Mouse (Mus musculus) MEL (cell line): Measurements from ENCODE around the gene Gzme. TPM values are rescaled to one million over a fixed set of nuclear protein-coding genes. Genes with fewer than 3 reads are reported as not detected.

Source experiments
- DNase-seq: peaks from one replicate; pipeline ENCODE4 v3.0.0; 2011; ENCODE audit warnings: low read depth, low spot score
- H3K27ac ChIP-seq: 2 replicates; pipeline ENCODE4 v1.5.1; 2012; ENCODE audit warnings: low read depth, mild to moderate bottlenecking, control low read depth, low read length, moderate library complexity; ENCODE audit not compliant: control insufficient read depth
- H3K27me3 ChIP-seq, 2 experiments: fragments of 150-350 bp in 1 of 2; sonication (generic) in 1 of 2; 2 replicates each; pipeline ENCODE4 v1.6.1; 2012; ENCODE audit warnings: low read length in 2 of 2, mild to moderate bottlenecking in 2 of 2, improper control_type of control experiment in 1 of 2, moderate library complexity in 1 of 2; ENCODE audit not compliant: insufficient read depth in 2 of 2, control insufficient read depth in 1 of 2
- H3K36me3 ChIP-seq, 2 experiments: 2 replicates each; pipeline ENCODE4 v1.6.1; 2012 to 2014; ENCODE audit warnings: low read length in 2 of 2, improper control_type of control experiment in 1 of 2, inconsistent platforms in 1 of 2, mild to moderate bottlenecking in 1 of 2; ENCODE audit not compliant: insufficient read depth in 2 of 2, control insufficient read depth in 1 of 2
- H3K4me1 ChIP-seq, 2 experiments: fragments of 150-350 bp in 1 of 2; sonication (generic) in 1 of 2; 2 replicates each; pipeline ENCODE4 v1.6.1; 2012; ENCODE audit warnings: low read length in 2 of 2, improper control_type of control experiment in 1 of 2, mild to moderate bottlenecking in 1 of 2; ENCODE audit not compliant: insufficient read depth in 2 of 2, control insufficient read depth in 1 of 2
- H3K4me3 ChIP-seq, 2 experiments: fragments of 150-350 bp in 1 of 2; sonication (generic) in 1 of 2; 2 replicates each; pipeline ENCODE4 v1.5.1; 2012; ENCODE audit warnings: low read depth in 2 of 2, low read length in 2 of 2, mild to moderate bottlenecking in 2 of 2, moderate library complexity in 2 of 2, control low read depth in 1 of 2, improper control_type of control experiment in 1 of 2; ENCODE audit not compliant: control insufficient read depth in 1 of 2, insufficient read depth in 1 of 2
- H3K79me2 ChIP-seq: 2 replicates; pipeline ENCODE4 v1.6.1; 2012; ENCODE audit warnings: mild to moderate bottlenecking, low read length, moderate library complexity; ENCODE audit not compliant: control insufficient read depth, poor library complexity, insufficient read depth
- H3K9ac ChIP-seq: 2 replicates; pipeline ENCODE4 v1.6.1; 2012; ENCODE audit warnings: low read depth, mild to moderate bottlenecking, control low read depth, low read length, moderate library complexity; ENCODE audit not compliant: control insufficient read depth, poor library complexity, severe bottlenecking
- H3K9me3 ChIP-seq: fragments of 150-350 bp; sonication (generic); replicated peaks from 2 replicates; pipeline ENCODE4 v1.6.1; 2012; ENCODE audit warnings: mild to moderate bottlenecking, low read length, improper control_type of control experiment, moderate library complexity; ENCODE audit not compliant: insufficient read depth
- CHD1 ChIP-seq: IDR thresholded peaks from 2 replicates; pipeline ENCODE4 v1.6.1; 2012; ENCODE audit warnings: low read depth, mild to moderate bottlenecking, inconsistent platforms, low read length, improper control_type of control experiment
- CHD2 ChIP-seq: IDR thresholded peaks from 2 replicates; pipeline ENCODE4 v1.6.1; 2011; ENCODE audit warnings: low read length, improper control_type of control experiment
- ELF1 ChIP-seq: IDR thresholded peaks from 2 replicates; pipeline ENCODE4 v1.6.1; 2014; ENCODE audit warnings: low read depth, mild to moderate bottlenecking, inconsistent platforms, low read length, improper control_type of control experiment, moderate library complexity
- EP300 ChIP-seq, 2 experiments: IDR thresholded peaks; 2 replicates each; pipeline ENCODE4 v1.6.1; 2011; ENCODE audit warnings: improper control_type of control experiment in 2 of 2, low read length in 2 of 2, low read depth in 1 of 2, mild to moderate bottlenecking in 1 of 2
- ETS1 ChIP-seq: IDR thresholded peaks from 2 replicates; pipeline ENCODE4 v1.6.1; 2012; ENCODE audit warnings: low read depth, mild to moderate bottlenecking, inconsistent platforms, low read length, improper control_type of control experiment, moderate library complexity
- GABPA ChIP-seq: IDR thresholded peaks from 2 replicates; pipeline ENCODE4 v1.6.1; 2012; ENCODE audit warnings: low read depth, mild to moderate bottlenecking, inconsistent platforms, low read length, improper control_type of control experiment, moderate library complexity
- GATA1 ChIP-seq: IDR thresholded peaks from 2 replicates; pipeline ENCODE4 v1.6.1; 2011; ENCODE audit warnings: low read depth, low read length, improper control_type of control experiment
- HCFC1 ChIP-seq: IDR thresholded peaks from 2 replicates; pipeline ENCODE4 v1.6.1; 2012; ENCODE audit warnings: low read depth, mild to moderate bottlenecking, inconsistent platforms, low read length, improper control_type of control experiment, moderate library complexity
- JUND ChIP-seq: IDR thresholded peaks from 2 replicates; pipeline ENCODE4 v1.6.1; 2011; ENCODE audit warnings: low read depth, mild to moderate bottlenecking, improper control_type of control experiment, low read length
- KAT2A ChIP-seq: conservative IDR thresholded peaks from 2 replicates; pipeline ENCODE4 v1.6.1; 2012; ENCODE audit warnings: low read depth, low read length, improper control_type of control experiment, inconsistent platforms
- MAFK ChIP-seq: IDR thresholded peaks from 2 replicates; pipeline ENCODE4 v1.6.1; 2011; ENCODE audit warnings: low read depth, mild to moderate bottlenecking, low read length, improper control_type of control experiment, borderline replicate concordance
- MAX ChIP-seq: IDR thresholded peaks from 2 replicates; pipeline ENCODE4 v1.6.1; 2011; ENCODE audit warnings: low read length, improper control_type of control experiment
- MAZ ChIP-seq: IDR thresholded peaks from 2 replicates; pipeline ENCODE4 v1.6.1; 2012; ENCODE audit warnings: low read depth, mild to moderate bottlenecking, inconsistent platforms, low read length, improper control_type of control experiment
- MEF2A ChIP-seq: IDR thresholded peaks from 2 replicates; pipeline ENCODE4 v1.6.1; 2014; ENCODE audit warnings: low read depth, mild to moderate bottlenecking, inconsistent platforms, low read length, improper control_type of control experiment; ENCODE audit not compliant: poor library complexity, insufficient replicate concordance, severe bottlenecking; ENCODE audit errors: extremely low read depth
- MXI1 ChIP-seq: IDR thresholded peaks from 2 replicates; pipeline ENCODE4 v1.6.1; 2011; ENCODE audit warnings: mild to moderate bottlenecking, low read depth, low read length, improper control_type of control experiment
- MYB ChIP-seq: IDR thresholded peaks from 2 replicates; pipeline ENCODE4 v1.6.1; 2011; ENCODE audit warnings: mild to moderate bottlenecking, low read depth, low read length, improper control_type of control experiment
- MYC ChIP-seq: IDR thresholded peaks from 2 replicates; pipeline ENCODE4 v1.6.1; 2011; ENCODE audit warnings: low read depth, mild to moderate bottlenecking, low read length, improper control_type of control experiment, moderate library complexity
- POLR2A ChIP-seq, 2 experiments: IDR thresholded peaks; 2 replicates each; pipeline ENCODE4 v1.6.1; 2011 to 2012; ENCODE audit warnings: low read length in 2 of 2, mild to moderate bottlenecking in 2 of 2, control low read depth in 1 of 2, improper control_type of control experiment in 1 of 2, low read depth in 1 of 2, moderate library complexity in 1 of 2; ENCODE audit not compliant: control insufficient read depth in 1 of 2, insufficient read depth in 1 of 2, poor library complexity in 1 of 2
- POLR2AphosphoS2 ChIP-seq: IDR thresholded peaks from 2 replicates; pipeline ENCODE4 v1.6.1; 2011; ENCODE audit warnings: low read length, improper control_type of control experiment
- RAD21 ChIP-seq: IDR thresholded peaks from 2 replicates; pipeline ENCODE4 v1.6.1; 2011; ENCODE audit warnings: mild to moderate bottlenecking, low read depth, low read length, improper control_type of control experiment
- RCOR1 ChIP-seq: IDR thresholded peaks from 2 replicates; pipeline ENCODE4 v1.6.1; 2012; ENCODE audit warnings: low read depth, mild to moderate bottlenecking, inconsistent platforms, low read length, improper control_type of control experiment
- SMC3 ChIP-seq: IDR thresholded peaks from 2 replicates; pipeline ENCODE4 v1.6.1; 2011; ENCODE audit warnings: low read depth, low read length, improper control_type of control experiment
- UBTF ChIP-seq: IDR thresholded peaks from 2 replicates; pipeline ENCODE4 v1.6.1; 2012; ENCODE audit warnings: low read depth, mild to moderate bottlenecking, inconsistent platforms, low read length, improper control_type of control experiment, moderate library complexity, borderline replicate concordance; ENCODE audit not compliant: insufficient read depth
- USF1 ChIP-seq: IDR thresholded peaks from 2 replicates; pipeline ENCODE4 v1.6.1; 2014; ENCODE audit warnings: low read depth, mild to moderate bottlenecking, inconsistent platforms, low read length, improper control_type of control experiment, moderate library complexity
- USF2 ChIP-seq, 2 experiments: IDR thresholded peaks; 2 replicates each; pipeline ENCODE4 v1.6.1; 2011 to 2012; ENCODE audit warnings: improper control_type of control experiment in 2 of 2, low read length in 2 of 2, borderline replicate concordance in 1 of 2, inconsistent platforms in 1 of 2, low read depth in 1 of 2, mild to moderate bottlenecking in 1 of 2; ENCODE audit not compliant: insufficient read depth in 1 of 2
- ZC3H11A ChIP-seq: IDR thresholded peaks from 2 replicates; pipeline ENCODE4 v1.6.1; 2012; ENCODE audit warnings: low read depth, mild to moderate bottlenecking, inconsistent platforms, low read length, improper control_type of control experiment
- ZKSCAN1 ChIP-seq: IDR thresholded peaks from 2 replicates; pipeline ENCODE4 v1.6.1; 2012; ENCODE audit warnings: low read depth, mild to moderate bottlenecking, inconsistent platforms, low read length, improper control_type of control experiment, moderate library complexity
- ZNF384 ChIP-seq: IDR thresholded peaks from 2 replicates; pipeline ENCODE4 v1.6.1; 2012; ENCODE audit warnings: low read depth, mild to moderate bottlenecking, inconsistent platforms, low read length, improper control_type of control experiment
- polyA plus RNA-seq, 2 experiments: library from polyadenylated mRNA; stranded (reverse) in 1 of 2; unstranded in 1 of 2; fragments of >175 nt in 1 of 2; fragments of >200 nt in 1 of 2; gene quantifications; 2 replicates each; pipeline versions ENCODE4 v1.2.1 to v1.2.4; 2012; ENCODE audit warnings: low replicate concordance in 2 of 2, low read depth in 1 of 2; ENCODE audit not compliant: insufficient read length in 2 of 2, insufficient read depth in 1 of 2, missing spikeins in 1 of 2
- total RNA-seq: library from RNA; depleted of rRNA; stranded (reverse); fragments of 300-350 nt; gene quantifications from 2 replicates; pipeline ENCODE4 v1.2.3, GENCODE M21; 2012

Gzme gene
- total and polyA plus RNA-seq, 3 experiments, result not detected

DNA sequence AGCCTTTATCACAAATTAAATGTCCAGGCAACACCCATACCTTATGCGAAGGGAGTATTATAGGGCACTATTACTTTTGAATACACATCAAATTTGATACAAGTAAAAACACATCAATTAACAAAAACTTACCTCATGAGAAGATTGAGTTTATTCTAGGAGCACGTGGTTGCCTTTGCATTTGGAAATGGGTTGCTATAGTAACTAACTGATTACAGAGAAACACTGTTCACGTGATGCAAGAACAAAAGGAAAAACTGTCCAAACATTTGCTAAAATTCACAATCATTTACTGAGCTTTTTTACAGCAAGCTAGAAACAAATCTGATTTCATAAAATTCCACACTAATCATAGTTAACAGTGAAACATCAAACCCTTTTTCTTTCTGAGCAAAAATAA lies 17.0 kb downstream of the Gzme start:
- Histone ChIP-seq H3K9ac (no peak overlapping the region), H3K27ac (no peak overlapping the region), H3K79me2 (no peaks in the 10 kb centered on the region), H3K4me1 (no peaks in the 10 kb centered on the region), H3K9me3 (no peaks in the 10 kb centered on the region), H3K27me3 (peaks cover 1 to 5% of the 10 kb centered on the region in 2 experiments; a peak in 1 of 4 replicates), H3K36me3 (no peaks in the 10 kb centered on the region), H3K4me3 (no peak overlapping the region)
- TF ChIP-seq KAT2A, result no peak
- no peak for TF ChIP-seq POLR2A (IDR thresholded peaks at IDR 0.05; ENCODE audit: control insufficient read depth in 1 of 2, insufficient read depth in 1 of 2, low read depth in 1 of 2, low read length in 2 of 2, poor library complexity in 1 of 2)
- no peak for TF ChIP-seq CHD2
- TF ChIP-seq MAX, result 0 out of 2 replicates have a peak, but pooled peaks have one; percentile 21
- TF ChIP-seq MAZ, result no peak
- TF ChIP-seq ELF1, result no peak
- no peak for TF ChIP-seq USF2 (IDR thresholded peaks at IDR 0.05; ENCODE audit: borderline replicate concordance in 1 of 2, insufficient read depth in 1 of 2, low read depth in 1 of 2, low read length in 2 of 2)
- TF ChIP-seq MYC, result no peak
- no peak for TF ChIP-seq ETS1
- no peak for TF ChIP-seq UBTF
- TF ChIP-seq ZKSCAN1, result no peak
- peak; percentile 63; the same call in 1 of the 2 replicates for TF ChIP-seq USF1
- TF ChIP-seq GATA1, result no peak
- DNase-seq, result no peak

DNA sequence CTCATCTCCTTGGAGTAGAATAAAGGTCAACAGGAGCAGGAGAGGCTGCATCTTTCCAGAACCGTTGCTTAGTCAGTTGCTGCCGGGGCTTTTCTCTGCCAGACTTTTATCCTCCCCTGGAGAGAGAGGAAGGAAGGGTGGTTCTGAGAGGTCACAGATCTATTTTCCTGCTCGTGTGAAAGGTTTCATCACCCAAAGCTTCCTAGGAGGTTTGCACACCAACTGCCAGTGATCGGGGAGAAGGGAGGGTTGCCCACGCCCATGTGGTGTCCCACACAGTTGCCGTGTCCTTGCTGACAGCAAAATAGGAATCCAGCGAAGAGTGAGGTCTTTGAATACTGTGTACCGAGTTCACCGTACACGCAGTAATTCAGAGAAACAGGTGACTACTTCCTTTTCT lies 18.0 kb downstream of the Gzme start, which contains the start of gene Ctsg:
Ctsg (minus strand) TSS at position 189 of the 400 bp plus-strand sequence.
- Histone ChIP-seq H3K36me3 (no peaks in the 10 kb centered on the region), H3K9ac (no peak within 1 kb of the TSS), H3K27ac (no peak within 1 kb of the TSS), H3K27me3 (peaks cover 1 to 5% of the 10 kb centered on the region in 2 experiments; a peak in 1 of 4 replicates), H3K9me3 (no peaks in the 10 kb centered on the region), H3K4me3 (no peak within 1 kb of the TSS), H3K4me1 (no peaks in the 10 kb centered on the region), H3K79me2 (no peaks in the 10 kb centered on the region)
- no peak for DNase-seq
- TF ChIP-seq RCOR1 (no peak), GATA1 (no peak), EP300 (IDR thresholded peaks at IDR 0.05; ENCODE audit: low read depth in 1 of 2, low read length in 2 of 2) (no peak), CHD1 (no peak), MXI1 (no peak), ZNF384 (no peak), JUND (no peak), MAFK (no peak), MAX (no peak), ELF1 (no peak), GABPA (no peak), MYB (no peak), SMC3 (no peak), POLR2AphosphoS2 (no peak), KAT2A (no peak), ZC3H11A (no peak), HCFC1 (no peak), RAD21 (no peak), MEF2A (no peak)
